Comparison of ENCODE assay signal across 39 mouse cellular contexts in the genomic region with DNA sequence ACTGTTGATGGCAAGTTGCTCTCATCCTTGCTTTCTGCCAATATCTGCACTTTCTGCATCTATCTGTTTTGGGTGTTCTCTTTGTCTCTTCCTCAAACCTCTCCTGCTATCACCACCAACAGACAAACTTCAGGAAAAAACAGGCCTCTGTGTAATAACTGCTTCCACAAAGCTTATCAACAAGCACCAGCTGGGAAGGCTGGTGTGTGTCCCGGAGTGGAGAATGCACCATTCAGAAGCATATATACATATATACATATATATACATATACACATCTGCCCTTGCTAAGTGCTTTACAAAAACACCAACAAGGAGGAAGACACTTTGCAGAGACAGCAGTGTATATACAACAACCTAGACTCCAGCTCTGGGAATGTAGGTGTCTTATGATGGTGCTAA. TPM values are rescaled to one million over a fixed set of nuclear protein-coding genes. Genes with fewer than 3 reads are reported as not detected.
A peak's percentile ranks its signal among the peaks of the same experiment; 100 is the strongest.
DNase-seq lines count a peak whose midpoint lies in the region; ATAC-seq and TF ChIP-seq lines count a peak whose summit lies in the region.
"Had no signal": no experiment of that assay in that cellular context is flagged by ENCODE, and none has a peak within 500 bp of the region (broad histone marks: within the 10 kb centered on the region; RNA-seq: fewer than 3 reads in every experiment).

No protein-coding gene starts in this region.

- intact Hi-C loops in left cerebral cortex, postnatal 10 days (cut with DNase I): no loop called here

- TF ChIP-seq CTCF in liver, embryonic 14.5 days (IDR thresholded peaks at IDR 0.05; ENCODE audit: low read depth): no peak

- peak; percentile 13 for DNase-seq in c-Kit-positive CD71-negative TER-119-negative erythroid progenitor cells, embryonic 14.5 days (ENCODE audit: low read depth)
- DNase-seq in liver, embryonic 14.5 days (ENCODE audit: low read depth in 3 of 3, low spot score in 3 of 3): peak; percentile 45 to 57 (median 57)
- DNase-seq in adrenal gland, postnatal 10 days: no peak
- no peak for DNase-seq in left cerebral cortex, postnatal 10 days (ENCODE audit: extremely low spot score in 1 of 2, low spot score in 2 of 2)
- DNase-seq: adrenal gland, adult 8-10 months; cerebellum, adult 2 months; cerebellum, postnatal 14 days; gastrocnemius, postnatal 14 days; heart, postnatal 36 days; kidney, adult 8-10 months; kidney, postnatal 4 days; layer of hippocampus, postnatal 36 days; lung, postnatal 36 days; retina, postnatal 1 day; right cerebral cortex, postnatal 25 days; thymus, adult 2 months; thymus, postnatal 36 days had no signal

- H3K27me3 ChIP-seq in liver, embryonic 14.5 days (ENCODE audit: control insufficient read depth, insufficient read depth, low read length): no peaks in the 10 kb centered on the region
- H3K27me3 ChIP-seq: forebrain, embryonic 15.5 days; heart, embryonic 15.5 days; hindbrain, embryonic 12.5 days; limb, embryonic 15.5 days; megakaryocyte, embryonic 14.5 days; midbrain, embryonic 13.5 days had no signal

- TF ChIP-seq EP300 in liver, embryonic 14.5 days (IDR thresholded peaks at IDR 0.05; ENCODE audit: low read depth): peak; percentile 78

- H3K4me2 ChIP-seq in liver, embryonic 14.5 days (ENCODE audit: low read depth): 0 out of 2 replicates have a peak overlapping the region, but pooled peaks have one; percentile 8
- H3K4me2 ChIP-seq: forebrain, embryonic 15.5 days; heart, embryonic 15.5 days; hindbrain, embryonic 12.5 days; limb, embryonic 15.5 days; midbrain, embryonic 13.5 days had no signal

- peak; percentile 51; the same call in 1 of the 2 replicates for ATAC-seq in erythroid progenitor cell, adult 5-6 weeks (replicated peaks; ENCODE audit: low FRiP score, poor library complexity, severe bottlenecking)
- ATAC-seq in liver, embryonic 14.5 days (ENCODE audit: insufficient read depth): peak; percentile 80
- peak; percentile 80 for ATAC-seq in megakaryocyte-erythroid progenitor cell, adult 5-6 weeks (replicated peaks; ENCODE audit: low FRiP score, low TSS enrichment, poor library complexity, severe bottlenecking)
- ATAC-seq in inflammation-experienced regulatory T-cells, adult 6 months: no peak
- ATAC-seq: CD4-positive, CD25-positive, alpha-beta regulatory T cell, adult 4 months; forebrain, embryonic 15.5 days; hindbrain, postnatal 0 days; intestine, embryonic 16.5 days; midbrain, embryonic 13.5 days had no signal

- H3K9ac ChIP-seq in liver, embryonic 14.5 days (replicated peaks): no peak overlapping the region
- H3K9ac ChIP-seq: forebrain, embryonic 15.5 days; heart, embryonic 15.5 days; hindbrain, embryonic 12.5 days; limb, embryonic 15.5 days; midbrain, embryonic 13.5 days had no signal

- peaks cover 18 to 19% of the 10 kb centered on the region in 2 experiments for H3K4me1 ChIP-seq in liver, embryonic 14.5 days (replicated peaks; ENCODE audit: control insufficient read depth in 2 of 2, insufficient read depth in 2 of 2, low read length in 1 of 2)
- H3K4me1 ChIP-seq: heart, embryonic 15.5 days; limb, embryonic 10.5 days; limb, embryonic 15.5 days had no signal

- H3K9me3 ChIP-seq in liver, embryonic 14.5 days (ENCODE audit: control insufficient read depth, low read length): no peaks in the 10 kb centered on the region
- H3K9me3 ChIP-seq: forebrain, embryonic 10.5 days; forebrain, embryonic 15.5 days; heart, embryonic 15.5 days; hindbrain, embryonic 12.5 days; limb, embryonic 10.5 days; limb, embryonic 15.5 days; megakaryocyte, embryonic 14.5 days; midbrain, embryonic 13.5 days had no signal

- WGBS in liver, embryonic 14.5 days (ENCODE audit: insufficient replicate concordance): 5% methylated on average over 1 of the region's 1 CpGs

- no peak overlapping the region for H3K4me3 ChIP-seq in liver, embryonic 14.5 days (ENCODE audit: insufficient read depth in 1 of 2, low read depth in 2 of 2, low read length in 2 of 2)
- H3K4me3 ChIP-seq: forebrain, embryonic 10.5 days; forebrain, embryonic 15.5 days; heart, embryonic 15.5 days; hindbrain, embryonic 12.5 days; limb, embryonic 10.5 days; limb, embryonic 15.5 days; megakaryocyte, embryonic 14.5 days; midbrain, embryonic 13.5 days had no signal

- peak overlapping the region; percentile 12; the same call in 1 of the 2 replicates for H3K27ac ChIP-seq in liver, embryonic 14.5 days
- H3K27ac ChIP-seq: forebrain, embryonic 10.5 days; forebrain, embryonic 15.5 days; heart, embryonic 15.5 days; hindbrain, embryonic 12.5 days; hindbrain, postnatal 0 days; kidney, postnatal 0 days; limb, embryonic 10.5 days; limb, embryonic 15.5 days; midbrain, embryonic 13.5 days; stomach, postnatal 0 days had no signal

- no peaks in the 10 kb centered on the region; the same call in none of the 2 replicates for H3K36me3 ChIP-seq in liver, embryonic 14.5 days (replicated peaks; ENCODE audit: control insufficient read depth, insufficient read depth, low read depth)

RNA-seq across cellular contexts. Expression of a gene that starts 16.5 kb away (rescaled TPM):
- total RNA-seq in erythroid progenitor cell, adult 5-6 weeks (2015; ENCODE audit: low replicate concordance): not detected in 2 replicates
- total RNA-seq in erythroid progenitor cell, adult 5-6 weeks (2017; ENCODE audit: low replicate concordance): not detected in 2 replicates
- polyA plus RNA-seq in liver, embryonic 14.5 days (2012; rRNA removed): 27.2 and 28.8 TPM in 2 replicates
- polyA plus RNA-seq in liver, embryonic 14.5 days (2014; fragmentation: Nextera tagmentation; extraction: Ambion mirVana): 17.2 and 21.3 TPM in 2 replicates
- total RNA-seq in megakaryocyte-erythroid progenitor cell, adult 5-6 weeks (2014; fragmentation: Nextera tagmentation): not detected in 2 replicates
- not detected in 2 replicates for total RNA-seq in megakaryocyte-erythroid progenitor cell, adult 5-6 weeks (2017)
- under 1 TPM in 1 of 3 experiments, not detected in 2; 0.44 TPM for polyA plus RNA-seq in inflammation-experienced regulatory T-cells, adult 6 months (2017; shearing (Covaris generic))
- total RNA-seq in adrenal gland, postnatal 10 days (2021): 100 to 1,000 TPM in 1 of 2 experiments, 10 to 100 TPM in 1; 75.9 to 190 TPM
- under 1 TPM in 1 of 2 experiments, not detected in 1; 0.77 TPM for total RNA-seq in left cerebral cortex, postnatal 10 days (2021)
- total RNA-seq: gastrocnemius, postnatal 14 days; granulocyte monocyte progenitor cell, adult 5-6 weeks; heart, postnatal 36 days; hindbrain, postnatal 0 days; layer of hippocampus, adult 8-10 months; layer of hippocampus, postnatal 36 days; monocyte, adult 5-6 weeks had no signal
- polyA plus RNA-seq: embryonic facial prominence, embryonic 11.5 days; forebrain, embryonic 10.5 days; forebrain, embryonic 15.5 days; hindbrain, embryonic 12.5 days; hindbrain, postnatal 0 days; limb, embryonic 10.5 days; midbrain, embryonic 13.5 days; neural tube, embryonic 14.5 days had no signal

RNA-seq across cellular contexts. Expression of a gene that starts 46.6 kb away (rescaled TPM):
- total RNA-seq in erythroid progenitor cell, adult 5-6 weeks (2015; ENCODE audit: low replicate concordance): not detected in 2 replicates
- not detected in 2 replicates for total RNA-seq in erythroid progenitor cell, adult 5-6 weeks (2017; ENCODE audit: low replicate concordance)
- 0.06 and 0.16 TPM in 2 replicates for polyA plus RNA-seq in liver, embryonic 14.5 days (2012; rRNA removed)
- 0.28 TPM in 1 of 2 replicates, not detected in the other for polyA plus RNA-seq in liver, embryonic 14.5 days (2014; fragmentation: Nextera tagmentation; extraction: Ambion mirVana)
- total RNA-seq in megakaryocyte-erythroid progenitor cell, adult 5-6 weeks (2014; fragmentation: Nextera tagmentation): not detected in 2 replicates
- total RNA-seq in megakaryocyte-erythroid progenitor cell, adult 5-6 weeks (2017): not detected in 2 replicates
- polyA plus RNA-seq in inflammation-experienced regulatory T-cells, adult 6 months (2017; shearing (Covaris generic)): not detected
- total RNA-seq in adrenal gland, postnatal 10 days (2021): 1 to 10 TPM; 1.8 to 3.6 TPM
- total RNA-seq in left cerebral cortex, postnatal 10 days (2021): not detected
- total RNA-seq: adrenal gland, adult 8-10 months; gastrocnemius, postnatal 14 days; granulocyte monocyte progenitor cell, adult 5-6 weeks; heart, postnatal 36 days; hindbrain, postnatal 0 days; layer of hippocampus, adult 8-10 months; layer of hippocampus, postnatal 36 days; monocyte, adult 5-6 weeks had no signal
- polyA plus RNA-seq: CD4-positive, CD25-positive, alpha-beta regulatory T cell, adult 4 months; cerebellum, adult 2 months; embryonic facial prominence, embryonic 11.5 days; forebrain, embryonic 10.5 days; forebrain, embryonic 15.5 days; heart, embryonic 15.5 days; hindbrain, embryonic 12.5 days; hindbrain, postnatal 0 days; kidney, postnatal 0 days; limb, embryonic 10.5 days; limb, embryonic 15.5 days; lung, embryonic 16.5 days; midbrain, embryonic 13.5 days; neural tube, embryonic 14.5 days; stomach, postnatal 0 days had no signal

Comparison
In these comparisons a context has a peak if more than half of its experiments do, and no peak if none do; other contexts are left out.
1. DNase-seq: peak in c-Kit-positive CD71-negative TER-119-negative erythroid progenitor cells, embryonic 14.5 days (single experiment) and liver, embryonic 14.5 days (3 of 3); none in adrenal gland, postnatal 10 days (single experiment) and left cerebral cortex, postnatal 10 days (0 of 2).
2. RNA of a gene that starts 16.5 kb away (total RNA-seq): 75.9 to 190 TPM in adrenal gland, postnatal 10 days; 0.77 TPM in left cerebral cortex, postnatal 10 days, not detected in erythroid progenitor cell, adult 5-6 weeks and not detected in megakaryocyte-erythroid progenitor cell, adult 5-6 weeks; every median in the first group is over 10 times any median in the second.